Mouse (Mus musculus): ENCODE results near the gene Adar.
A peak's percentile ranks its signal among the peaks of the same experiment; 100 is the strongest.

The Adar gene

GRCm38 (mm10) chr3:89732091-89732490 is 17.3 kb downstream of the Adar start:
- no peak for DNase-seq

- no peak for DNase-seq
Measured at GRCm38 (mm10) chr3:89738509-89738908, 23.7 kb downstream of the Adar start.

- no peak for DNase-seq
Measured at GRCm38 (mm10) chr3:89752307-89752706, 37.5 kb downstream of the Adar start.

GRCm38 (mm10) chr3:89755283-89755682 is 40.5 kb downstream of the Adar start:
- no peak for DNase-seq

GRCm38 (mm10) chr3:89757851-89758250 is 43.0 kb downstream of the Adar start:
- no peak for DNase-seq

GRCm38 (mm10) chr3:89759786-89760185 is 45.0 kb downstream of the Adar start:
- DNase-seq = no peak

- peak; percentile 76 for DNase-seq
Measured at GRCm38 (mm10) chr3:89764119-89764724, 49.4 kb downstream of the Adar start, which contains the start of gene Chrnb2. Gene Chrnb2 (minus strand): TSS chr3:89764632.

GRCm38 (mm10) chr3:89769584-89769983 is 54.8 kb downstream of the Adar start:
- DNase-seq = no peak

GRCm38 (mm10) chr3:89770425-89771002 is 55.7 kb downstream of the Adar start:
- no peak for DNase-seq

GRCm38 (mm10) chr3:89772588-89772967 is 57.8 kb downstream of the Adar start:
- peak; percentile 81 for DNase-seq

- peak; percentile 92 for DNase-seq
Measured at GRCm38 (mm10) chr3:89772968-89773709, 58.3 kb downstream of the Adar start, which contains the start of gene Ube2q1. Gene Ube2q1 (plus strand): TSS chr3:89773616.

GRCm38 (mm10) chr3:89773740-89774211 is 59.0 kb downstream of the Adar start:
- DNase-seq = peak; percentile 49

GRCm38 (mm10) chr3:89774236-89774960 is 59.6 kb downstream of the Adar start:
- no peak for DNase-seq

GRCm38 (mm10) chr3:89776001-89776400 is 61.2 kb downstream of the Adar start:
- no peak for DNase-seq

GRCm38 (mm10) chr3:89780102-89780501 is 65.3 kb downstream of the Adar start:
- no peak for DNase-seq

- DNase-seq = no peak
Measured at GRCm38 (mm10) chr3:89781640-89782039, 66.8 kb downstream of the Adar start.

- peak; percentile 67 for DNase-seq
Measured at GRCm38 (mm10) chr3:89784991-89785753, 70.3 kb downstream of the Adar start.

- no peak for DNase-seq
Measured at GRCm38 (mm10) chr3:89786275-89786674, 71.5 kb downstream of the Adar start.

GRCm38 (mm10) chr3:89788680-89789352 is 74.0 kb downstream of the Adar start:
- DNase-seq = no peak

GRCm38 (mm10) chr3:89794616-89795015 is 79.8 kb downstream of the Adar start:
- no peak for DNase-seq

- DNase-seq = no peak
Measured at GRCm38 (mm10) chr3:89795746-89796145, 80.9 kb downstream of the Adar start.

- no peak for DNase-seq
Measured at GRCm38 (mm10) chr3:89796358-89796757, 81.5 kb downstream of the Adar start.

Data from liver (tissue).